Mouse (Mus musculus) spleen, adult 2 months (tissue): ENCODE measurements around the gene Rnf207. TPM values are rescaled to one million over a fixed set of nuclear protein-coding genes. Genes with fewer than 3 reads are reported as not detected.

Experiments
- DNase-seq, 2 experiments: peaks; one replicate each; pipeline versions ENCODE4 v3.0.0 to v3.0.0-alpha.2; 2012 to 2021; ENCODE audit warnings: low spot score in 2 of 2, low read depth in 1 of 2
- H3K27ac ChIP-seq: fragments of 200-500 bp; 2 replicates; pipeline ENCODE4 v1.5.1; 2012; ENCODE audit warnings: low read length, inconsistent platforms; ENCODE audit not compliant: insufficient read depth
- H3K27me3 ChIP-seq: fragments of 200-500 bp; 2 replicates; pipeline ENCODE4 v1.6.1; 2012; ENCODE audit warnings: mild to moderate bottlenecking, moderate library complexity, low read length, inconsistent platforms; ENCODE audit not compliant: control insufficient read depth, insufficient read depth
- H3K36me3 ChIP-seq: fragments of 200-500 bp; 2 replicates; pipeline ENCODE4 v1.6.1; 2012; ENCODE audit warnings: mild to moderate bottlenecking, low read length, inconsistent platforms; ENCODE audit not compliant: control insufficient read depth, insufficient read depth
- H3K4me1 ChIP-seq: fragments of 200-500 bp; 2 replicates; pipeline ENCODE4 v1.6.1; 2011; ENCODE audit warnings: inconsistent platforms; ENCODE audit not compliant: control insufficient read depth, insufficient read depth, insufficient read length
- H3K4me3 ChIP-seq: fragments of 200-500 bp; 2 replicates; pipeline ENCODE4 v1.5.1; 2011; ENCODE audit warnings: mild to moderate bottlenecking, inconsistent platforms; ENCODE audit not compliant: insufficient read depth, insufficient read length; ENCODE audit errors: extremely low read depth
- CTCF ChIP-seq: fragments of 200-500 bp; IDR thresholded peaks from 2 replicates; pipeline ENCODE4 v1.5.1; 2011; ENCODE audit warnings: mild to moderate bottlenecking, inconsistent platforms; ENCODE audit not compliant: insufficient read depth, insufficient read length, insufficient replicate concordance; ENCODE audit errors: extremely low read depth
- POLR2A ChIP-seq: fragments of 200-500 bp; IDR thresholded peaks from 2 replicates; pipeline ENCODE4 v1.6.1; 2011; ENCODE audit warnings: low read depth, low read length, inconsistent platforms
- WGBS: fragments of 180-500 bp; shearing (Covaris S2); methylation state at CpG from one replicate; pipeline ENCODE4 v1.1.7; 2018; 5-methylcytosine and 5-hydroxymethylcytosine counted together
- polyA plus RNA-seq: library from polyadenylated mRNA; depleted of rRNA; stranded (reverse); fragments of >200 nt; gene quantifications from 2 replicates; pipeline ENCODE4 v1.2.3, GENCODE M21; 2012

Gene Rnf207
- polyA plus RNA-seq, 1 experiment = 0.08 TPM

- no peak overlapping the region for H3K4me3 ChIP-seq
- no peak overlapping the region for H3K27ac ChIP-seq
- peaks cover 2% of the 10 kb centered on the region; the same call in 1 of the 2 replicates for H3K4me1 ChIP-seq
- no peak for DNase-seq
- 0 out of 2 replicates have a peak, but pooled peaks cover 4% of the 10 kb centered on the region for H3K27me3 ChIP-seq
- TF ChIP-seq POLR2A (no peak), CTCF (no peak)
- 71% methylated on average over 14 of the region's 14 CpGs for WGBS
- H3K36me3 ChIP-seq = no peaks in the 10 kb centered on the region
Observed at GRCm38 (mm10) chr4:152353886-152354637, 35.3 kb upstream of the Rnf207 start.

GRCm38 (mm10) chr4:152351422-152352305 lies 32.9 kb upstream of the Rnf207 start:
- Histone ChIP-seq H3K36me3 (no peaks in the 10 kb centered on the region), H3K27ac (no peak overlapping the region), H3K27me3 (peaks cover 6% of the 10 kb centered on the region; the same call in 1 of the 2 replicates), H3K4me3 (no peak overlapping the region), H3K4me1 (peaks cover 2% of the 10 kb centered on the region; the same call in 1 of the 2 replicates)
- no peak for DNase-seq
- TF ChIP-seq POLR2A (no peak), CTCF (no peak)
- 16% methylated on average over 14 of the region's 14 CpGs for WGBS

- H3K36me3 ChIP-seq = no peaks in the 10 kb centered on the region
Observed at GRCm38 (mm10) chr4:152350722-152351421, 32.1 kb upstream of the Rnf207 start.

GRCm38 (mm10) chr4:152349837-152350381 lies 31.1 kb upstream of the Rnf207 start:
- WGBS = 6% methylated on average over 17 of the region's 17 CpGs
- no peaks in the 10 kb centered on the region for H3K36me3 ChIP-seq
- peaks cover 2% of the 10 kb centered on the region; the same call in 1 of the 2 replicates for H3K4me1 ChIP-seq
- DNase-seq = no peak
- peaks cover 6% of the 10 kb centered on the region; the same call in 1 of the 2 replicates for H3K27me3 ChIP-seq
- no peak overlapping the region for H3K27ac ChIP-seq
- no peak for TF ChIP-seq CTCF
- TF ChIP-seq POLR2A = no peak
- H3K4me3 ChIP-seq = no peak overlapping the region

More at GRCm38 (mm10) chr4:152350722-152351421, 32.1 kb upstream of the Rnf207 start:
- Histone ChIP-seq H3K4me3 (no peak overlapping the region), H3K4me1 (peaks cover 2% of the 10 kb centered on the region; the same call in 1 of the 2 replicates), H3K27me3 (peaks cover 6% of the 10 kb centered on the region; the same call in 1 of the 2 replicates), H3K27ac (no peak overlapping the region)
- DNase-seq = no peak
- TF ChIP-seq CTCF (no peak), POLR2A (no peak)
- WGBS = 29% methylated on average over 8 of the region's 8 CpGs

GRCm38 (mm10) chr4:152345120-152345889 lies 26.5 kb upstream of the Rnf207 start:
- WGBS = 36% methylated on average over 7 of the region's 7 CpGs
- no peak for DNase-seq
- Histone ChIP-seq H3K4me3 (no peak overlapping the region), H3K27ac (no peak overlapping the region), H3K27me3 (peaks cover 4% of the 10 kb centered on the region; the same call in 1 of the 2 replicates), H3K4me1 (no peaks in the 10 kb centered on the region), H3K36me3 (no peaks in the 10 kb centered on the region)
- TF ChIP-seq CTCF (no peak), POLR2A (no peak)

GRCm38 (mm10) chr4:152344651-152345050 lies 25.9 kb upstream of the Rnf207 start:
- Histone ChIP-seq H3K27ac (no peak overlapping the region), H3K36me3 (no peaks in the 10 kb centered on the region), H3K4me3 (no peak overlapping the region), H3K27me3 (peaks cover 2% of the 10 kb centered on the region; the same call in 1 of the 2 replicates), H3K4me1 (no peaks in the 10 kb centered on the region)
- 44% methylated on average over 7 of the region's 7 CpGs for WGBS
- no peak for TF ChIP-seq CTCF
- no peak for TF ChIP-seq POLR2A
- DNase-seq = no peak
